Mouse (Mus musculus) bone marrow, adult 2 months (tissue): ENCODE data around the gene Rmi1.

ENCODE experiments used
- CTCF ChIP-seq: fragments of 200-500 bp; IDR thresholded peaks from 2 replicates; pipeline ENCODE4 v1.5.1; 2011; ENCODE audit warnings: low read length, control low read depth; ENCODE audit not compliant: control insufficient read depth, insufficient read depth
- POLR2A ChIP-seq: fragments of 200-500 bp; IDR thresholded peaks from 2 replicates; pipeline ENCODE4 v1.6.1; 2011; ENCODE audit warnings: low read depth, mild to moderate bottlenecking, control low read depth, low read length, borderline replicate concordance; ENCODE audit not compliant: control insufficient read depth

DNA sequence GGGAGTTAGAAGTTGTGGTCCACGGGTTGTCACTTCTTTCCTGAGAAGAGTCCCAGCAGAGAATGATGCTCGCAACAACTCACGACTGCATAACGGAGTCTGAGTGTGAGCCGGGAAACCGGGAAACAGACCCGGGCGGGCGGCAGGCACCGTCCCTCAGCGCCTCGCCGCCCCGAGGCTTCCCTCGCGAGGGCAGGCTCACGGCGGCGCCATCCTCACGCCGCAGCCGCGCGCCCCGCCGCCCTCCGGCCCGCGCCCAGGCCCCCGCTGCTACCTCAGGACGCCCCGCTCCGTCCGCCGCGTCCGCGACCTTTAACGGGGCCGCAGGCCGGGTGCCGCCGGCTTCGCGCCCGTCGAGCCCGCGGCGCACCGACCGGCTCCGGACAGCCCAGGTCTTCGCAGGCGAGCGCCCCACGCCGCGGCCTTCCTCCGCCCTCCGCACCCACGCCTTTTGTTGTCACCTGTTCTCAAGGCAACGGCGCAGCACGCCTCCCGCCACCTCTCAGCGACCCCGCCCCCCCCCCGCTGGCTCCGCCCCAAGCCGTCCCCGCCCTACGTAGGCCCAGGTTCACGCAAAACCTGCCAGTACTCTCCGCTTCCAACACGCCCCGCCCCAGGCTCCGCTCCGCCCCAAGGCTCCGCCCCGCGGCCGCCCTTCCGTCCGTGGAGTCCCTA lies 43.3 kb upstream of the Rmi1 start, which contains the start of gene Kif27:
- TF ChIP-seq POLR2A (no peak), CTCF (no peak)
